Mouse (Mus musculus) lung, adult 2 months (tissue): ENCODE results near the gene Armh1.

Experiments used
- CTCF ChIP-seq: fragments of 200-500 bp; IDR thresholded peaks from 2 replicates; pipeline ENCODE4 v1.5.1; 2011; ENCODE audit warnings: mild to moderate bottlenecking, low read length, control low read depth; ENCODE audit not compliant: insufficient read depth
- POLR2A ChIP-seq: fragments of 200-500 bp; IDR thresholded peaks from 2 replicates; pipeline ENCODE4 v1.6.1; 2011; ENCODE audit warnings: low read depth, mild to moderate bottlenecking, control low read depth, low read length, borderline replicate concordance; ENCODE audit errors: extremely low read depth

DNA sequence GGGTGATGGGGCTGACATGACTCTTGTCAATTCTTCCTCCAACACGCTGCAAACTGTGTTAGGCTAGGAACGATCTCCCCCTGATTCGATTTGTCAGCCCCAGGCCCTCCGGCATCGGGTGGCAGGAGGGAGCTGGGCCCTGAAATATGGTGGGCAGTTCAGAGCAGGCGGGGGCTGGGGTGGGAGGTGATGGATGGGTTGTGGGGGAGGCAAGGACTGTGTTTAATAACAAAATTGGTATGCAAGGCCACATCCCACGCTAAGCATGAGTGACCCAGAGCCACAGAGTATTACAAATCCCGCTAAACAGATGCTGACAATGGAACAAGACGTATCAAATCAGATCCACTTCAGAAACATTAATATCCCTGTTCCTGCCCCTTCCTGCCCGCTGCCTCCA, 48.0 kb upstream of the Armh1 start:
- TF ChIP-seq CTCF, result no peak
- TF ChIP-seq POLR2A, result no peak
